Mouse (Mus musculus) ES-E14 (cell line): ENCODE data around the gene Tmem144. TPM values are rescaled to one million over a fixed set of nuclear protein-coding genes. Genes with fewer than 3 reads are reported as not detected.
A peak's percentile ranks its signal among the peaks of the same experiment; 100 is the strongest.
"Not testable (repeated sequence)": the region's sequence is repeated elsewhere in the genome, so short reads cannot be mapped to it uniquely, and the experiment has no call there.

Source experiments
- DNase-seq: peaks from one replicate; pipeline ENCODE4 v3.0.0-alpha.2; 2013; ENCODE audit warnings: low read depth, low spot score
- H3K27ac ChIP-seq: 2 replicates; pipeline ENCODE4 v1.5.1; 2012; ENCODE audit warnings: low read depth, mild to moderate bottlenecking, low read length, moderate library complexity, mixed read lengths; ENCODE audit not compliant: poor library complexity, insufficient read depth, severe bottlenecking
- H3K36me3 ChIP-seq: 2 replicates; pipeline ENCODE4 v1.6.1; 2012; ENCODE audit warnings: mild to moderate bottlenecking, low read length, moderate library complexity, mixed read lengths; ENCODE audit not compliant: control insufficient read depth, poor library complexity, insufficient read depth, severe bottlenecking
- H3K4me1 ChIP-seq, 2 experiments: fragments of 150-350 bp in 1 of 2; sonication (generic) in 1 of 2; 2 replicates each; pipeline ENCODE4 v1.6.1; 2012; ENCODE audit warnings: low read length in 2 of 2, mild to moderate bottlenecking in 1 of 2, mixed read lengths in 1 of 2; ENCODE audit not compliant: control insufficient read depth in 2 of 2, insufficient read depth in 2 of 2, poor library complexity in 1 of 2
- H3K4me3 ChIP-seq, 2 experiments: fragments of 150-350 bp in 1 of 2; sonication (generic) in 1 of 2; 2 replicates each; pipeline ENCODE4 v1.5.1; 2012; ENCODE audit warnings: low read length in 2 of 2, low read depth in 1 of 2, mild to moderate bottlenecking in 1 of 2, mixed read lengths in 1 of 2; ENCODE audit not compliant: insufficient read depth in 1 of 2, poor library complexity in 1 of 2, severe bottlenecking in 1 of 2
- H3K9ac ChIP-seq: 2 replicates; pipeline ENCODE4 v1.6.1; 2012; ENCODE audit warnings: low read depth, mild to moderate bottlenecking, low read length, mixed read lengths; ENCODE audit not compliant: poor library complexity, insufficient read depth, severe bottlenecking
- H3K9me3 ChIP-seq: fragments of 150-350 bp; sonication (generic); 2 replicates; pipeline ENCODE4 v1.6.1; 2012; ENCODE audit warnings: low read depth, mild to moderate bottlenecking, low read length; ENCODE audit not compliant: control insufficient read depth, insufficient read depth
- CHD2 ChIP-seq: IDR thresholded peaks from 2 replicates; pipeline ENCODE4 v1.6.1; 2014; ENCODE audit warnings: mild to moderate bottlenecking, low read depth, low read length, inconsistent platforms
- HCFC1 ChIP-seq: IDR thresholded peaks from 2 replicates; pipeline ENCODE4 v1.6.1; 2012; ENCODE audit warnings: low read length, inconsistent platforms, borderline replicate concordance; ENCODE audit not compliant: insufficient read depth
- MAFK ChIP-seq: IDR thresholded peaks from 2 replicates; pipeline ENCODE4 v1.6.1; 2014; ENCODE audit warnings: mild to moderate bottlenecking, low read depth, low read length, inconsistent platforms; ENCODE audit not compliant: insufficient read depth
- ZC3H11A ChIP-seq: IDR thresholded peaks from 2 replicates; pipeline ENCODE4 v1.6.1; 2012; ENCODE audit warnings: low read depth, mild to moderate bottlenecking, inconsistent platforms, low read length, borderline replicate concordance
- ZNF384 ChIP-seq: IDR thresholded peaks from 2 replicates; pipeline ENCODE4 v1.6.1; 2012; ENCODE audit warnings: low read depth, low read length, inconsistent platforms
- in situ Hi-C, 2 experiments: fragments of 600-800 bp; cut with MboI; formaldehyde crosslinking; loops; one replicate each; pipeline ENCODE4 v1.15.1; 2025; ENCODE audit warnings: low sequenced_read_pairs in 2 of 2, inconsistent platforms in 1 of 2; ENCODE audit not compliant: unreplicated experiment in 2 of 2
- total RNA-seq: library from RNA; depleted of rRNA; stranded (reverse); fragments of 300-350 nt; gene quantifications from 2 replicates; pipeline ENCODE4 v1.2.3, GENCODE M21; 2012

Tmem144 gene
- total RNA-seq, 1 experiment: 5.4 TPM

DNA sequence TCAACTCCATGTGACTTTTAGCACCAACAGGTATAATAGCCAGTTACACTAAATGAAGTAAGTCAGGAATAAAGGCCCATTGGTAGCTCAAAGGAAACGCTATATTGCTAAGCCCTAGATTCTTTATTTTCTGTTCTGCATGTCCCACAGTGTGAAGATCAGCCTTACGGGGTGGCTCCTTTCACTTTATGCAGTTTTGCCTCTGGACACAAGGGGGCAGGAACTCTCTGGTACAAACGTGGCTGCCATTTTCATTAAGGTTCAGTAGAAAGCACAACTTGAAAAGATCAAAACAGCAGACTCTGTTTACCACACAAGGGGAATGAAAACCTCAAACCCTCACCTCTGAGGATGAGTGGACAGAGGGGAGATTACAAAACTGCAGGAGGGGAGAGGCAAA, 40.9 kb downstream of the Tmem144 start:
- DNase-seq: peak; percentile 22
- no peaks in the 10 kb centered on the region for H3K4me1 ChIP-seq
- H3K9ac ChIP-seq: no peak overlapping the region
- in situ Hi-C loops: loop anchor here (5.0 to 25.0 kb wide), 2 partner anchors 144 to 849 kb away; no protein-coding TSS in a partner anchor
- no peak overlapping the region for H3K27ac ChIP-seq
- no peaks in the 10 kb centered on the region for H3K9me3 ChIP-seq
- H3K36me3 ChIP-seq: no peaks in the 10 kb centered on the region
- H3K4me3 ChIP-seq: no peak overlapping the region
- no peak for TF ChIP-seq MAFK
- no peak for TF ChIP-seq ZNF384
- TF ChIP-seq HCFC1: no peak
- no peak for TF ChIP-seq CHD2
- no peak for TF ChIP-seq ZC3H11A

DNA sequence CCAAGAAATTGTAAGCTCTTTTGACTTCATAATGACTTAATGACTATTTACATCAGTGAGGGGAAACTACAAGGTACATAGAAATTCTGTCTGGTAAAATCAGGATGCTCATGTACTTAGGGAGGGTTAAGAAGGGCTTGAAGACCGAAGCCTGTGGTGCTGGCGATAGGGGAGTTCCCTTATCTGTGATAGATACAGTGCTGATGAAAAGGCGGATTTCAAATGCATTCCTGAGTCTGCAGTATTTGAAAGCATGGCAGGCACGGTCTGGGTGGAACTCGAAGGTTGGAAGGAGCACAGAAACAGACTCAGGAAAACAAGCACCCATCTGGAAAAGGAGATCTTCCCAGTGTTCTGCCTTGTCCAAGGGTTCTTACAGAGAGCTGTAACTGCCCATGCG, 42.0 kb downstream of the Tmem144 start:
- TF ChIP-seq HCFC1 (no peak), CHD2 (no peak), ZNF384 (no peak)
- Histone ChIP-seq H3K4me1 (no peaks in the 10 kb centered on the region), H3K9ac (no peak overlapping the region), H3K36me3 (no peaks in the 10 kb centered on the region), H3K9me3 (no peaks in the 10 kb centered on the region), H3K4me3 (no peak overlapping the region), H3K27ac (no peak overlapping the region)
- no peak for DNase-seq
- in situ Hi-C loops: loop anchor here (5.0 to 25.0 kb wide), 2 partner anchors 143 to 848 kb away; no protein-coding TSS in a partner anchor

- TF ChIP-seq CHD2 (no peak), HCFC1 (no peak), ZC3H11A (peak; percentile 92), MAFK (no peak), ZNF384 (no peak)
Measured at GRCm38 (mm10) chr3:79809180-79809567, 43.4 kb downstream of the Tmem144 start.

GRCm38 (mm10) chr3:79808530-79809179, 43.9 kb downstream of the Tmem144 start:
- in situ Hi-C loops: loop anchor here (10.0 to 25.0 kb wide), 2 partner anchors 134 to 846 kb away; no protein-coding TSS in a partner anchor
- H3K36me3 ChIP-seq: no peaks in the 10 kb centered on the region
- H3K9me3 ChIP-seq: no peaks in the 10 kb centered on the region
- no peak overlapping the region for H3K4me3 ChIP-seq
- no peaks in the 10 kb centered on the region for H3K4me1 ChIP-seq
- no peak for DNase-seq
- no peak overlapping the region for H3K27ac ChIP-seq
- no peak overlapping the region for H3K9ac ChIP-seq
- TF ChIP-seq ZC3H11A (no peak), HCFC1 (no peak), ZNF384 (no peak), MAFK (no peak), CHD2 (no peak)

More at GRCm38 (mm10) chr3:79809180-79809567, 43.4 kb downstream of the Tmem144 start:
- peak; percentile 34 for DNase-seq
- in situ Hi-C loops: loop anchor here (10.0 to 25.0 kb wide), 2 partner anchors 134 to 847 kb away; no protein-coding TSS in a partner anchor
- Histone ChIP-seq H3K36me3 (no peaks in the 10 kb centered on the region), H3K9ac (no peak overlapping the region), H3K4me1 (no peaks in the 10 kb centered on the region), H3K27ac (no peak overlapping the region), H3K9me3 (no peaks in the 10 kb centered on the region), H3K4me3 (no peak overlapping the region)

DNA sequence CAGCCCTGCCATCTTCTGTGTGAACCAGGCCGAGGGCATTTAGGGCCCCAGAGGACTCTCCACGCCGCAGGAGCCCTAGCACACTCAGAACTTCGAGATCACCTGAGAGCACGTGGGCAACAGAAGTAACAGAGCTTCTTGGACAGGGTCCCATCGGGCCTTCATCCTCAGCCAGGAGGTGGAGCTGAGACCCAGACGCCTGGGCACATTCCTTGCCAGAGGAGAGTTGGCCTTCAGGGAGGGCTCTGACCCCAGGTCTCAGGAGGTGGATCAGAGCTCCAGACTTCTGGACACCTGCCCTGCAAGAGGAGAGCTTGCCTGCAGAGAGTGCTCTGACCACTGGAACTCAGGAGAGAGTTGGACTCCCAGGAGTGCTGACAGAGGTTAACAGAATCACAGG, 51.8 kb downstream of the Tmem144 start:
- not testable (repeated sequence) for H3K4me1 ChIP-seq, DNase-seq, H3K27ac ChIP-seq, H3K9me3 ChIP-seq, H3K4me3 ChIP-seq, H3K36me3 ChIP-seq, H3K9ac ChIP-seq
- in situ Hi-C loops: loop anchor here (10.0 to 25.0 kb wide), 2 partner anchors 126 to 838 kb away; no protein-coding TSS in a partner anchor
